Mouse (Mus musculus) brain, embryonic 14.5 days (tissue): ENCODE measurements around the gene Filip1l.

Experiments
- CTCF ChIP-seq: fragments of 200-500 bp; IDR thresholded peaks from 2 replicates; pipeline ENCODE4 v1.5.1; 2012; ENCODE audit warnings: inconsistent platforms, mild to moderate bottlenecking, moderate library complexity, borderline replicate concordance; ENCODE audit not compliant: insufficient read depth, insufficient read length; ENCODE audit errors: extremely low read depth
- POLR2A ChIP-seq: fragments of 200-500 bp; IDR thresholded peaks from 2 replicates; pipeline ENCODE4 v1.6.1; 2012; ENCODE audit warnings: mild to moderate bottlenecking, inconsistent platforms, borderline replicate concordance; ENCODE audit not compliant: poor library complexity, insufficient read depth, insufficient read length, severe bottlenecking; ENCODE audit errors: extremely low read depth

- no peak for TF ChIP-seq CTCF
- no peak for TF ChIP-seq POLR2A
Observed at GRCm38 (mm10) chr16:57528457-57528856, 175.6 kb downstream of the Filip1l start.
